Mouse (Mus musculus): ENCODE results near the gene Atp8a2.

- TF ChIP-seq POLR2A (IDR thresholded peaks at IDR 0.05; ENCODE audit: borderline replicate concordance, low read depth, low read length) (no peak), CTCF (IDR thresholded peaks at IDR 0.05; ENCODE audit: low read depth, low read length) (no peak)
These were observed 592.9 kb downstream of the Atp8a2 start for GRCm38 (mm10) chr14:59604002-59604645.
